Mouse (Mus musculus) forebrain, embryonic 14.5 days (tissue): ENCODE data around the gene Usp7. TPM values are rescaled to one million over a fixed set of nuclear protein-coding genes. Genes with fewer than 3 reads are reported as not detected.
"Not testable (repeated sequence)": the region's sequence is repeated elsewhere in the genome, so short reads cannot be mapped to it uniquely, and the experiment has no call there.

Source experiments
- ATAC-seq: fragments of 200-750 bp; cut with Nextera tagmentation; 2 replicates; pipeline ENCODE4 v1.8.0; 2017; ENCODE audit warnings: mild to moderate bottlenecking, moderate library complexity
- DNase-seq: peaks from one replicate; pipeline ENCODE4 v3.0.0-alpha.2; 2015; ENCODE audit warnings: low spot score
- H3K27ac ChIP-seq: fragments of 300-500 bp; sonication (generic); 2 replicates; pipeline ENCODE4 v1.5.1; 2014; ENCODE audit warnings: low read depth, mild to moderate bottlenecking, control low read depth, low read length, moderate library complexity
- H3K27me3 ChIP-seq: fragments of 300-500 bp; sonication (generic); replicated peaks from 2 replicates; pipeline ENCODE4 v1.6.1; 2014; ENCODE audit warnings: low read length, control low read depth, mixed read lengths; ENCODE audit not compliant: control insufficient read depth, insufficient read depth
- H3K36me3 ChIP-seq: fragments of 300-500 bp; sonication (generic); 2 replicates; pipeline ENCODE4 v1.6.1; 2014; ENCODE audit warnings: low read length, control low read depth; ENCODE audit not compliant: control insufficient read depth, insufficient read depth
- H3K4me1 ChIP-seq: fragments of 300-500 bp; sonication (generic); 2 replicates; pipeline ENCODE4 v1.6.1; 2014; ENCODE audit warnings: antibody characterized with exemption, low read length, control low read depth; ENCODE audit not compliant: control insufficient read depth, insufficient read depth
- H3K4me2 ChIP-seq: fragments of 300-500 bp; sonication (generic); 2 replicates; pipeline ENCODE4 v1.6.1; 2014; ENCODE audit warnings: mild to moderate bottlenecking, control low read depth, low read length
- H3K4me3 ChIP-seq: fragments of 300-500 bp; sonication (generic); 2 replicates; pipeline ENCODE4 v1.5.1; 2014; ENCODE audit warnings: low read depth, low read length, control low read depth
- H3K9ac ChIP-seq: fragments of 300-500 bp; sonication (generic); 2 replicates; pipeline ENCODE4 v1.6.1; 2014; ENCODE audit warnings: mild to moderate bottlenecking, low read length, control low read depth, moderate library complexity
- H3K9me3 ChIP-seq: fragments of 300-500 bp; sonication (generic); replicated peaks from 2 replicates; pipeline ENCODE4 v1.6.1; 2016; ENCODE audit warnings: low read length, control low read depth, mixed read lengths; ENCODE audit not compliant: control insufficient read depth
- WGBS: fragments of 180-500 bp; shearing (Covaris S2); extraction: QIAGEN DNeasy Blood & Tissue Kit; methylation state at CpG from one replicate; pipeline ENCODE4 v1.1.7; 2014; 5-methylcytosine and 5-hydroxymethylcytosine counted together
- polyA plus RNA-seq: library from polyadenylated mRNA; unstranded; fragments of >200 nt; fragmentation: Nextera tagmentation; extraction: Ambion mirVana; gene quantifications from 2 replicates; pipeline ENCODE4 v1.2.1, GENCODE M21; 2014

Gene Usp7
- polyA plus RNA-seq, 1 experiment from 2014 or later: 42.7 TPM

GRCm38 (mm10) chr16:8764124-8764907 is 27.8 kb downstream of the Usp7 start:
- no peak overlapping the region for H3K27ac ChIP-seq
- WGBS: 69% methylated on average over 11 of the region's 11 CpGs
- no peaks in the 10 kb centered on the region for H3K36me3 ChIP-seq
- H3K9ac ChIP-seq: no peak overlapping the region
- ATAC-seq: no peak
- no peaks in the 10 kb centered on the region for H3K4me1 ChIP-seq
- no peaks in the 10 kb centered on the region for H3K9me3 ChIP-seq
- H3K4me2 ChIP-seq: no peak overlapping the region
- no peak overlapping the region for H3K4me3 ChIP-seq
- DNase-seq: no peak
- H3K27me3 ChIP-seq: no peaks in the 10 kb centered on the region

- ATAC-seq: no peak
- 65% methylated on average over 6 of the region's 6 CpGs for WGBS
- Histone ChIP-seq H3K9me3 (no peaks in the 10 kb centered on the region), H3K4me1 (no peaks in the 10 kb centered on the region), H3K36me3 (no peaks in the 10 kb centered on the region), H3K27me3 (no peaks in the 10 kb centered on the region), H3K4me3 (no peak overlapping the region), H3K4me2 (no peak overlapping the region), H3K9ac (no peak overlapping the region), H3K27ac (no peak overlapping the region)
- no peak for DNase-seq
Measured at GRCm38 (mm10) chr16:8763028-8763427, 29.1 kb downstream of the Usp7 start.

GRCm38 (mm10) chr16:8761894-8762293 is 30.2 kb downstream of the Usp7 start:
- Histone ChIP-seq H3K4me2 (no peak overlapping the region), H3K27ac (no peak overlapping the region), H3K9ac (no peak overlapping the region), H3K36me3 (no peaks in the 10 kb centered on the region), H3K9me3 (no peaks in the 10 kb centered on the region), H3K27me3 (no peaks in the 10 kb centered on the region), H3K4me1 (no peaks in the 10 kb centered on the region), H3K4me3 (no peak overlapping the region)
- DNase-seq: no peak
- ATAC-seq: no peak
- WGBS: 91% methylated on average over 2 of the region's 2 CpGs

- H3K36me3 ChIP-seq: no peaks in the 10 kb centered on the region
- no peaks in the 10 kb centered on the region for H3K4me1 ChIP-seq
- DNase-seq: no peak
- H3K27me3 ChIP-seq: no peaks in the 10 kb centered on the region
- H3K4me2 ChIP-seq: no peak overlapping the region
- H3K27ac ChIP-seq: no peak overlapping the region
- H3K9ac ChIP-seq: no peak overlapping the region
- no peak overlapping the region for H3K4me3 ChIP-seq
- no peak for ATAC-seq
- 89% methylated on average over 6 of the region's 7 CpGs for WGBS
- H3K9me3 ChIP-seq: no peaks in the 10 kb centered on the region
Measured at GRCm38 (mm10) chr16:8761005-8761404, 31.1 kb downstream of the Usp7 start.

- H3K4me3 ChIP-seq: no peak overlapping the region
- H3K4me2 ChIP-seq: no peak overlapping the region
- no peaks in the 10 kb centered on the region for H3K36me3 ChIP-seq
- no peaks in the 10 kb centered on the region for H3K4me1 ChIP-seq
- no peak overlapping the region for H3K27ac ChIP-seq
- DNase-seq (no peak), ATAC-seq (no peak)
- 68% methylated on average over 3 of the region's 3 CpGs for WGBS
- no peaks in the 10 kb centered on the region for H3K9me3 ChIP-seq
- H3K9ac ChIP-seq: no peak overlapping the region
- H3K27me3 ChIP-seq: no peaks in the 10 kb centered on the region
Measured at GRCm38 (mm10) chr16:8758979-8759378, 33.1 kb downstream of the Usp7 start.

- no peak overlapping the region for H3K4me2 ChIP-seq
- WGBS: 75% methylated on average over 2 of the region's 2 CpGs
- H3K4me1 ChIP-seq: no peaks in the 10 kb centered on the region
- H3K27me3 ChIP-seq: no peaks in the 10 kb centered on the region
- H3K27ac ChIP-seq: no peak overlapping the region
- H3K9me3 ChIP-seq: no peaks in the 10 kb centered on the region
- no peak overlapping the region for H3K4me3 ChIP-seq
- DNase-seq (no peak), ATAC-seq (no peak)
- no peaks in the 10 kb centered on the region for H3K36me3 ChIP-seq
- no peak overlapping the region for H3K9ac ChIP-seq
Measured at GRCm38 (mm10) chr16:8758193-8758592, 33.9 kb downstream of the Usp7 start.

GRCm38 (mm10) chr16:8757586-8757985 is 34.5 kb downstream of the Usp7 start:
- not testable (repeated sequence) for H3K9ac ChIP-seq, H3K4me1 ChIP-seq, DNase-seq, H3K4me2 ChIP-seq, H3K27me3 ChIP-seq, H3K9me3 ChIP-seq, H3K4me3 ChIP-seq, H3K27ac ChIP-seq, ATAC-seq, H3K36me3 ChIP-seq
- 97% methylated on average over 5 of the region's 6 CpGs for WGBS

GRCm38 (mm10) chr16:8752334-8752733 is 39.8 kb downstream of the Usp7 start:
- Histone ChIP-seq H3K4me3 (no peak overlapping the region), H3K9ac (no peak overlapping the region), H3K4me1 (no peaks in the 10 kb centered on the region), H3K27ac (no peak overlapping the region), H3K4me2 (no peak overlapping the region), H3K36me3 (no peaks in the 10 kb centered on the region), H3K9me3 (no peaks in the 10 kb centered on the region), H3K27me3 (no peaks in the 10 kb centered on the region)
- ATAC-seq: no peak
- DNase-seq: no peak
- 82% methylated on average over 2 of the region's 2 CpGs for WGBS

GRCm38 (mm10) chr16:8751555-8752235 is 40.4 kb downstream of the Usp7 start:
- no peaks in the 10 kb centered on the region for H3K9me3 ChIP-seq
- no peak overlapping the region for H3K9ac ChIP-seq
- no peaks in the 10 kb centered on the region for H3K27me3 ChIP-seq
- no peaks in the 10 kb centered on the region for H3K4me1 ChIP-seq
- DNase-seq (no peak), ATAC-seq (no peak)
- no peak overlapping the region for H3K4me3 ChIP-seq
- H3K27ac ChIP-seq: no peak overlapping the region
- H3K4me2 ChIP-seq: no peak overlapping the region
- no peaks in the 10 kb centered on the region for H3K36me3 ChIP-seq
- 72% methylated on average over 5 of the region's 5 CpGs for WGBS
